Mouse (Mus musculus) cerebellum, adult 11 months (tissue): ENCODE measurements at regions not wholly inside any gene's neighbourhood (a gene's known extent, or its start where the extent isn't known, plus 50 kb on each side); places are given as distances from the start of the nearest gene placed in this dataset.

Experiments
- DNase-seq: peaks from one replicate; pipeline ENCODE4 v3.0.0; 2022

DNA sequence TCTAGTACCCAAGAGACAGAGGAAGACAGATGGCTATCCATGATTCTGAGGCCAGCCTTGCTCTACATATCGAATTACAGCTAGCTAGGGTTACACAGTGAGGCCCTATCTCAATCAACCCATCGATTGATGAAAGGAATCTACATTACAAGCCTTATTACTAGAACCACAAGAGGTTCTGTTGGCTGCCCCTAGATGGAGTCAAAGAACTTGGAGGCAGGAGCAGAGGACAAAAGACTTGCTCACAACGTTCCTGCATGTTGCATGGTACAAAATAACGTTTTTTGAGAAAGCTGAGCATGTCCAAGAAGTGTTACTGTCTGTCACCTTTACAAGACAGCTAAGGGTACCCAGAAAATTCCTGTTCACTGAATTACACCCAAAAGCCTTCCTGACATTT, 129.8 kb downstream of the Usp46 start:
- DNase-seq = no peak

DNA sequence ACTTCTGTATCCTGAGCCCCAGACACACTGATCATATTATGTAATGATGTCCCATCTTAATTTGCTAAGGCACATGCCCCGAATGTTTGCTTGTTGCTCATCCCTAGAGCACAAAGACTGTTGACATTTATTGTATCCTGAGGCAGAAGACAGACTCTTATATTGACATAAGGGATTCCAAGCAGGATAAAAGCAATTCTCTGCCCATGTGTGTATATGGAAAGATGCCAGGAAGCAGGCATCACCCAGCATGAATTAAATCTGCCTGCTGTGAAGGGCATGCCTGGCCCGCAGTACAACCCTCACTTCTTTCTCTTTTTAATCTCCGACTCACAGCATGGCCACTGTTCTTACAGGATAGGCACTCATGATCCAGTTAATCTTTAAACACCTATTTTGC, 125.3 kb downstream of the Usp46 start:
- DNase-seq = peak; percentile 27

DNA sequence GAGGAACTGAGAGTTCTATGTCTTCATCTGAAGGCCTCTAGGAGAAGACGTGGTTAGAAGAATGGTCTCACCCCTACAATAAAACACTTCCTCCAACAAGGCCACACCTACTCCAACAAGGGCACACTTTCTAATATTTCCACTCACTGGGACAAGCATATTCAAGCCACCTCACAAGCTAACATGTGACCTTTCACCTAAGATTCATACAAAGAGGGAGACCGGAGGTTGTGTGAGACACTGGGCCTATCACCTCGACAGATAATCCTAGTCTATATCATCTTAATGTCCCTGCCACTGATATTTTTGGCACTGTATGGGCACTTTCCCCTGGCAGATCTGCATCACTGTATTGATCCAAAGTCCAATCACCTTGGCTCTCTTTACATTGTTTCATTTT, 122.6 kb downstream of the Usp46 start:
- DNase-seq = no peak

DNA sequence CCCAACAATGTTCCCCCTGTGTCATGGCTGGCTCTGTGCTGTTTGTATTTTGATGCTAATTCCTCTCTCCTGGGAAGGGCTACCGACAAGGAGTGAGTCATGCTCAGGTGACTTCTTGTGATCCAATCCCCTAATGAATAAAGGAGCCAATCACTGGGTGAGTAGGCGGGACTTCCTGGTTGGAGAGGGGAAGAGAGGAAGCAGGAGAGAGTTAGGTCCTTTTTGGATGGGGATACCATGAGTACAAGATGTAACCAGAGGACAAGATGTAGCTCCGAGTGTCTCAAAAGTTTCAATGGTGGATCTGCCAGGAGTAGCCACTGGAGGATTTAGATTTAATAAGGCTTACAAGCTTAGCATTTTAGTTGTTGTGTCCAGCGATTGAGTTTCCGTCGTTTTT, 122.1 kb downstream of the Usp46 start:
- no peak for DNase-seq

DNA sequence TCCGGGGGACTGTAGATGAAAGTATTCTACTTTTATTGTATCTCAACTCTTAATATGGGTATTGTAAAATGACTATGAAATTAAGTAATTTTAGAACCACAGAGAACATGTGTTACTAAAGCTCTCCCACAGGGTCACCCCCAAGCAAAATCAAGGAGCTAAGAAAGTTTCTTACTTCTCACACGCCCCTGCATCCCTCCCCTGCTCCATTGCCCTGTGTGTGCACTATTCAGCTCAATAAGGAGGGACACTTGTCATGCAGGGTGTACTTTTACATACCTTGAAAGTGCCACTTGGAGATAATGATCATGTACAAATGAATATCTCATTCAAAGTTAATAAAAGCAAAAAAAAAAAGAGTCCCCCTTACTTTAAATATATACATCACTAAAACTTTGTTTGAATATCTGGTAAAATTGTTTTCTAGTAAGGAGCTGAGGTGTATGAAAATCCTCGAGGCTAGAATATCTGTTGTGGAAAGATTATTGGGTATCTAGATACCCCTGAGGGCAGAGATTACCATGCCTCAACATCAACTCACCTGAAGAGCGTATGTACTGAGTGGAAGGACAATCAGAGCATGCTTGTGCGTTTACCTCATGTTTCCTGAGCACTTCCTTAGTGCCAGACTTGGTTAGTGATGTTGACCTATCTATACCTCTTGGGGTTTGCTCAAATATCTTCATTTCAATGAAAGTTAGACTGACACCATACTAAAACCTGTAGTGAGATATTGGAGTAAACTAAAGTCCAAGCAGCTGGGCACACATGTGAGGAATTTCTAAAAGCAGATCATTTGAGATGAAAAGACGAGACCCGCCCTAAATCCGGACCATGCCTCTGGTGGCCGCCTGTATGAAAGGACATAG, 120.0 kb downstream of the Usp46 start:
- no peak for DNase-seq
